Mouse (Mus musculus) CH12.LX (cell line): Measurements from ENCODE around the gene Egln1. TPM values are rescaled to one million over a fixed set of nuclear protein-coding genes. Genes with fewer than 3 reads are reported as not detected.

Source experiments
- DNase-seq: peaks from one replicate; pipeline ENCODE4 v3.0.0-alpha.2; 2013; ENCODE audit errors: extremely low read depth
- H3K27ac ChIP-seq: 2 replicates; pipeline ENCODE4 v1.5.1; 2012; ENCODE audit warnings: low read depth, mild to moderate bottlenecking, control low read depth, moderate library complexity; ENCODE audit not compliant: insufficient read depth
- H3K27me3 ChIP-seq: replicated peaks from 2 replicates; pipeline ENCODE3; 2012; ENCODE audit warnings: inconsistent platforms
- H3K36me3 ChIP-seq, 2 experiments: replicated peaks in 1 of 2; 2 replicates each; pipeline versions ENCODE3 to v1.6.1; 2012; ENCODE audit warnings: inconsistent platforms in 1 of 2, low read length in 1 of 2, mild to moderate bottlenecking in 1 of 2, mixed read lengths in 1 of 2, moderate library complexity in 1 of 2; ENCODE audit not compliant: control insufficient read depth in 1 of 2, insufficient read depth in 1 of 2
- H3K4me1 ChIP-seq, 2 experiments: 2 replicates each; pipeline ENCODE4 v1.6.1; 2012; ENCODE audit warnings: inconsistent platforms in 1 of 2, moderate library complexity in 1 of 2; ENCODE audit not compliant: insufficient read depth in 2 of 2, control insufficient read depth in 1 of 2
- H3K4me2 ChIP-seq: 2 replicates; pipeline ENCODE4 v1.6.1; 2012; ENCODE audit warnings: low read depth, mild to moderate bottlenecking, control low read depth; ENCODE audit not compliant: poor library complexity, insufficient read depth, severe bottlenecking
- H3K4me3 ChIP-seq, 3 experiments: fragments of 150-350 bp in 1 of 3; sonication (generic) in 1 of 3; replicated peaks in 1 of 3; 2 replicates each; pipeline versions ENCODE3 to v1.5.1; 2011 to 2012; ENCODE audit warnings: low read depth in 2 of 3, low read length in 2 of 3, mild to moderate bottlenecking in 2 of 3, moderate library complexity in 2 of 3, control low read depth in 1 of 3, improper control_type of control experiment in 1 of 3, inconsistent platforms in 1 of 3, mixed read lengths in 1 of 3; ENCODE audit not compliant: poor library complexity in 1 of 3
- H3K79me2 ChIP-seq: replicated peaks from 2 replicates; pipeline ENCODE4 v1.6.1; 2012; ENCODE audit warnings: mild to moderate bottlenecking, moderate library complexity; ENCODE audit not compliant: control insufficient read depth, poor library complexity, insufficient read depth, severe bottlenecking; ENCODE audit errors: extremely low read depth
- H3K9ac ChIP-seq: 2 replicates; pipeline ENCODE4 v1.6.1; 2012; ENCODE audit warnings: low read depth, mild to moderate bottlenecking, control low read depth, moderate library complexity; ENCODE audit not compliant: insufficient read depth
- H3K9me3 ChIP-seq: replicated peaks from 2 replicates; pipeline ENCODE3; 2012; ENCODE audit warnings: low read length, inconsistent platforms, mixed read lengths
- CHD2 ChIP-seq: IDR thresholded peaks from 2 replicates; pipeline ENCODE4 v1.6.1; 2011; ENCODE audit warnings: low read length, improper control_type of control experiment
- E2F4 ChIP-seq: IDR thresholded peaks from 2 replicates; pipeline ENCODE4 v1.6.1; 2011; ENCODE audit warnings: low read depth, low read length, improper control_type of control experiment; ENCODE audit not compliant: insufficient replicate concordance
- ELF1 ChIP-seq: IDR thresholded peaks from 2 replicates; pipeline ENCODE4 v1.6.1; 2014; ENCODE audit warnings: low read depth, mild to moderate bottlenecking, inconsistent platforms, low read length, improper control_type of control experiment
- EP300 ChIP-seq: IDR thresholded peaks from 2 replicates; pipeline ENCODE4 v1.6.1; 2011; ENCODE audit warnings: low read length, improper control_type of control experiment
- GABPA ChIP-seq: IDR thresholded peaks from 2 replicates; pipeline ENCODE4 v1.6.1; 2012; ENCODE audit warnings: low read depth, low read length, improper control_type of control experiment, inconsistent platforms; ENCODE audit not compliant: insufficient replicate concordance
- JUND ChIP-seq: conservative IDR thresholded peaks from 2 replicates; pipeline ENCODE4 v1.6.1; 2011; ENCODE audit warnings: low read depth, low read length, improper control_type of control experiment
- KAT2A ChIP-seq: IDR thresholded peaks from 2 replicates; pipeline ENCODE4 v1.6.1; 2012; ENCODE audit warnings: low read length, improper control_type of control experiment, inconsistent platforms; ENCODE audit not compliant: insufficient replicate concordance
- MAFK ChIP-seq: IDR thresholded peaks from 2 replicates; pipeline ENCODE4 v1.6.1; 2011; ENCODE audit warnings: low read length, improper control_type of control experiment; ENCODE audit not compliant: insufficient replicate concordance
- MAX ChIP-seq: IDR thresholded peaks from 2 replicates; pipeline ENCODE4 v1.6.1; 2011; ENCODE audit warnings: low read length, improper control_type of control experiment
- MAZ ChIP-seq: IDR thresholded peaks from 2 replicates; pipeline ENCODE4 v1.6.1; 2012; ENCODE audit warnings: low read depth, mild to moderate bottlenecking, inconsistent platforms, low read length, improper control_type of control experiment, moderate library complexity
- MXI1 ChIP-seq: IDR thresholded peaks from 2 replicates; pipeline ENCODE4 v1.6.1; 2011; ENCODE audit warnings: mild to moderate bottlenecking, low read depth, low read length, improper control_type of control experiment
- MYC ChIP-seq: IDR thresholded peaks from 2 replicates; pipeline ENCODE4 v1.6.1; 2011; ENCODE audit warnings: low read depth, mild to moderate bottlenecking, improper control_type of control experiment, low read length
- NRF1 ChIP-seq: IDR thresholded peaks from 2 replicates; pipeline ENCODE4 v1.6.1; 2014; ENCODE audit warnings: low read depth, mild to moderate bottlenecking, inconsistent platforms, low read length, improper control_type of control experiment, moderate library complexity
- PAX5 ChIP-seq: IDR thresholded peaks from 2 replicates; pipeline ENCODE4 v1.6.1; 2012; ENCODE audit warnings: low read length, inconsistent platforms, mixed read lengths
- POLR2AphosphoS2 ChIP-seq: IDR thresholded peaks from 2 replicates; pipeline ENCODE4 v1.6.1; 2011; ENCODE audit warnings: low read depth, low read length, improper control_type of control experiment
- RCOR1 ChIP-seq: conservative IDR thresholded peaks from 2 replicates; pipeline ENCODE4 v1.6.1; 2012; ENCODE audit warnings: low read depth, mild to moderate bottlenecking, inconsistent platforms, low read length, improper control_type of control experiment
- TBP ChIP-seq: conservative IDR thresholded peaks from 2 replicates; pipeline ENCODE4 v1.6.1; 2011; ENCODE audit warnings: low read depth, low read length, improper control_type of control experiment
- TCF12 ChIP-seq: IDR thresholded peaks from 2 replicates; pipeline ENCODE4 v1.6.1; 2014; ENCODE audit warnings: low read depth, mild to moderate bottlenecking, inconsistent platforms, low read length, improper control_type of control experiment
- USF1 ChIP-seq: IDR thresholded peaks from 2 replicates; pipeline ENCODE4 v1.6.1; 2014; ENCODE audit warnings: low read depth, mild to moderate bottlenecking, inconsistent platforms, low read length, improper control_type of control experiment
- USF2 ChIP-seq: conservative IDR thresholded peaks from 2 replicates; pipeline ENCODE4 v1.6.1; 2011; ENCODE audit warnings: low read depth, low read length, improper control_type of control experiment
- dilution Hi-C: fragments of 300-500 bp; cut with MboI; formaldehyde crosslinking; loops from 2 replicates; pipeline ENCODE4 v1.14.3; 2020; ENCODE audit warnings: low sequenced_read_pairs; ENCODE audit not compliant: extremely low pct_unique_long_range_greater_than_20kb, extremely low pct_ligation_motif_present
- in situ Hi-C: fragments of 300-500 bp; cut with MboI; formaldehyde crosslinking; loops from 3 replicates; pipeline ENCODE4 v1.14.3; 2019; ENCODE audit warnings: low sequenced_read_pairs, low pct_ligation_motif_present, low pct_unique_long_range_greater_than_20kb, mixed read lengths
- polyA plus RNA-seq: library from polyadenylated mRNA; unstranded; fragments of >175 nt; gene quantifications from 2 replicates; pipeline ENCODE4 v1.2.1, GENCODE M21; 2012; ENCODE audit warnings: low read depth; ENCODE audit not compliant: insufficient read length
- total RNA-seq, 2 experiments: library from RNA; depleted of rRNA; stranded (reverse); fragments of 300-350 nt in 1 of 2; fragments of >200 nt in 1 of 2; gene quantifications; 2 replicates each; pipeline ENCODE4 v1.2.3; 2012 to 2014

Gene Egln1
- total and polyA plus RNA-seq, 3 experiments, result 19.0 to 34.7 (median 31.0) TPM

DNA sequence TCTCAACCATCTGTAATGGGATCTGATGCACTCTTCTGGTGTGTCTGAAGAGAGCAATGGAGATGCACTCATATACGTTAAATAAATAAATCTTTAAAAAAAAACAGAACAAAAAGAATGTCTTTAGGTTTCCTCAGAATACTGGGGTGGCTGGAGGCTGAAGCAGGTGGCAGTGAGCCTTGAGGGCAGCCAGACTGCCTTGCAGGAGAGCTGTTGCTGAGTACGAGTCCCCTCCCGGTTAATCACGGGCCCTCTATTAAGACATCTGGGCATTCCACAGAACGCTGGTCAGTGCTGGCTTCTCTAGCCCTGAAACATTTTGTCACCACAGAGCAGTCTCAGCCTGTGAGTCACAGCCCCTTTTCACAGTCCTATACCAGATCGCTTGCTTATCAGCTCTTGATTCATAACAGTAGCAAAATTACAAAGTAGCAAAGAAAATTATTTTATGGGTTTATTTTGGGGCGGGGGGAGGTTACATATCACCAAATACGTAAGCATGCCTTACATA lies 5.5 kb upstream of the Egln1 start:
- no peak for DNase-seq
- H3K4me3 ChIP-seq, result no peak overlapping the region
- dilution Hi-C loops, result no loop called here
- H3K4me2 ChIP-seq, result no peak overlapping the region
- H3K9ac ChIP-seq, result no peak overlapping the region
- H3K4me1 ChIP-seq, result peaks cover 0 to 9% of the 10 kb centered on the region in 2 experiments; a peak in 2 of 4 replicates
- H3K36me3 ChIP-seq, result peaks cover 0 to 6% of the 10 kb centered on the region in 2 experiments
- in situ Hi-C loops, result no loop called here
- H3K27me3 ChIP-seq, result no peaks in the 10 kb centered on the region
- H3K27ac ChIP-seq, result no peak overlapping the region
- TF ChIP-seq MAX (no peak), TBP (no peak), USF2 (no peak), NRF1 (no peak), GABPA (no peak), E2F4 (no peak), MAZ (no peak), MXI1 (no peak), MYC (no peak), PAX5 (no peak), POLR2AphosphoS2 (no peak), KAT2A (no peak), RCOR1 (no peak), TCF12 (no peak), CHD2 (no peak), ELF1 (no peak), USF1 (no peak), JUND (no peak), MAFK (no peak)
- H3K79me2 ChIP-seq, result no peaks in the 10 kb centered on the region
- no peaks in the 10 kb centered on the region for H3K9me3 ChIP-seq

DNA sequence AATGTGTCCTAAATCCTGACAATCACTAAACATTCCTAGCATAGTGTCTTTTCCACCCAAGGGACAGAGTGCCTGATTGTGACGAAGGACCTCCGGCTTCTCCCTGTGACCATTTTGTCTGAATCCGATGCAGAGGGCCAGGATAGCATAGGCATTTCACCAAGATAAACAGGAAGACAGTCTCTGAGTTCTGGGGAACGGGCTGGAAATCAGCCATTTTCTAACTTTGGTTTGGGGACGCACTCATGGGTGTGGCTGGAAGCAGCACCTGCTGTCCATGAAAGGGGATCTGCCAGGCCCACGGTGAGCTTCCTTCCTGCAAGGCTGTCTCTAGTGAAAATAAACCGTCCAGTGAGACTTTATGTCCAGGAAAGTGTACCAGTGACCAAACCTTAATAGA lies 4.1 kb upstream of the Egln1 start:
- no peak overlapping the region for H3K9ac ChIP-seq
- H3K79me2 ChIP-seq, result no peaks in the 10 kb centered on the region
- no peak for DNase-seq
- H3K36me3 ChIP-seq, result peaks cover 0 to 6% of the 10 kb centered on the region in 2 experiments
- H3K27ac ChIP-seq, result no peak overlapping the region
- in situ Hi-C loops, result no loop called here
- H3K4me2 ChIP-seq, result no peak overlapping the region
- H3K27me3 ChIP-seq, result no peaks in the 10 kb centered on the region
- H3K9me3 ChIP-seq, result no peaks in the 10 kb centered on the region
- TF ChIP-seq EP300 (no peak), GABPA (no peak)
- H3K4me1 ChIP-seq, result peaks cover 0 to 9% of the 10 kb centered on the region in 2 experiments; a peak in 2 of 4 replicates
- H3K4me3 ChIP-seq, result no peak overlapping the region
- dilution Hi-C loops, result no loop called here
